Mouse (Mus musculus): ENCODE data around the gene Tspan9. TPM values are rescaled to one million over a fixed set of nuclear protein-coding genes. Genes with fewer than 3 reads are reported as not detected.
A peak's percentile ranks its signal among the peaks of the same experiment; 100 is the strongest.

Gene Tspan9
- polyA plus RNA-seq, 1 experiment from 2014 or later = 102 TPM

- no peak overlapping the region for H3K4me2 ChIP-seq (replicated peaks)
- 89% methylated on average over 10 of the region's 10 CpGs for WGBS
- H3K9me3 ChIP-seq = no peaks in the 10 kb centered on the region
- no peak for ATAC-seq
- H3K4me3 ChIP-seq (replicated peaks) = no peak overlapping the region
- no peaks in the 10 kb centered on the region for H3K27me3 ChIP-seq (replicated peaks)
- no peak overlapping the region for H3K27ac ChIP-seq
- peaks cover 11% of the 10 kb centered on the region for H3K4me1 ChIP-seq (replicated peaks)
- H3K36me3 ChIP-seq = no peaks in the 10 kb centered on the region
- no peak overlapping the region for H3K9ac ChIP-seq
Observed at GRCm38 (mm10) chr6:128095131-128095530, 48.3 kb downstream of the Tspan9 start.

GRCm38 (mm10) chr6:128093856-128094628 lies 49.4 kb downstream of the Tspan9 start:
- no peaks in the 10 kb centered on the region for H3K27me3 ChIP-seq (replicated peaks)
- H3K4me2 ChIP-seq (replicated peaks) = no peak overlapping the region
- WGBS = 82% methylated on average over 15 of the region's 15 CpGs
- no peak overlapping the region for H3K4me3 ChIP-seq (replicated peaks)
- H3K9me3 ChIP-seq = no peaks in the 10 kb centered on the region
- no peak overlapping the region; the same call in 1 of the 2 replicates for H3K27ac ChIP-seq
- H3K36me3 ChIP-seq = no peaks in the 10 kb centered on the region
- no peak for ATAC-seq
- H3K9ac ChIP-seq = no peak overlapping the region
- peaks cover 20% of the 10 kb centered on the region for H3K4me1 ChIP-seq (replicated peaks)

GRCm38 (mm10) chr6:128092621-128093020 lies 50.8 kb downstream of the Tspan9 start:
- Histone ChIP-seq H3K4me2 (replicated peaks) (no peak overlapping the region), H3K9me3 (no peaks in the 10 kb centered on the region), H3K9ac (no peak overlapping the region), H3K36me3 (no peaks in the 10 kb centered on the region), H3K4me3 (replicated peaks) (no peak overlapping the region), H3K27me3 (replicated peaks) (no peaks in the 10 kb centered on the region), H3K27ac (no peak overlapping the region), H3K4me1 (replicated peaks) (peaks cover 30% of the 10 kb centered on the region)
- 80% methylated on average over 5 of the region's 5 CpGs for WGBS
- no peak for ATAC-seq

- no peak overlapping the region for H3K27ac ChIP-seq
- H3K4me1 ChIP-seq (replicated peaks) = peaks cover 33% of the 10 kb centered on the region
- no peaks in the 10 kb centered on the region for H3K36me3 ChIP-seq
- 84% methylated on average over 4 of the region's 4 CpGs for WGBS
- no peaks in the 10 kb centered on the region for H3K27me3 ChIP-seq (replicated peaks)
- no peak overlapping the region for H3K9ac ChIP-seq
- no peak overlapping the region for H3K4me3 ChIP-seq (replicated peaks)
- H3K9me3 ChIP-seq = no peaks in the 10 kb centered on the region
- no peak for ATAC-seq
- no peak overlapping the region for H3K4me2 ChIP-seq (replicated peaks)
Observed at GRCm38 (mm10) chr6:128091833-128092166, 51.6 kb downstream of the Tspan9 start.

GRCm38 (mm10) chr6:128090985-128091832 lies 52.2 kb downstream of the Tspan9 start:
- H3K27ac ChIP-seq = no peak overlapping the region
- H3K9me3 ChIP-seq = no peaks in the 10 kb centered on the region
- peak; percentile 23; the same call in 1 of the 2 replicates for ATAC-seq
- no peaks in the 10 kb centered on the region for H3K36me3 ChIP-seq
- WGBS = 32% methylated on average over 6 of the region's 6 CpGs
- H3K4me1 ChIP-seq (replicated peaks) = peaks cover 36% of the 10 kb centered on the region
- no peak overlapping the region for H3K9ac ChIP-seq
- H3K4me2 ChIP-seq (replicated peaks) = no peak overlapping the region
- no peak overlapping the region for H3K4me3 ChIP-seq (replicated peaks)
- H3K27me3 ChIP-seq (replicated peaks) = no peaks in the 10 kb centered on the region

GRCm38 (mm10) chr6:128089770-128090702 lies 53.4 kb downstream of the Tspan9 start:
- Histone ChIP-seq H3K4me2 (replicated peaks) (no peak overlapping the region), H3K9me3 (no peaks in the 10 kb centered on the region), H3K27me3 (replicated peaks) (no peaks in the 10 kb centered on the region), H3K4me1 (replicated peaks) (peaks cover 36% of the 10 kb centered on the region), H3K36me3 (no peaks in the 10 kb centered on the region), H3K4me3 (replicated peaks) (no peak overlapping the region), H3K27ac (peak overlapping the region; percentile 57; the same call in 1 of the 2 replicates), H3K9ac (no peak overlapping the region)
- ATAC-seq = peak; percentile 55
- 73% methylated on average over 13 of the region's 13 CpGs for WGBS

GRCm38 (mm10) chr6:128088746-128089523 lies 54.5 kb downstream of the Tspan9 start:
- Histone ChIP-seq H3K4me1 (replicated peaks) (peaks cover 36% of the 10 kb centered on the region), H3K9ac (no peak overlapping the region), H3K4me2 (replicated peaks) (no peak overlapping the region), H3K36me3 (no peaks in the 10 kb centered on the region), H3K9me3 (no peaks in the 10 kb centered on the region), H3K4me3 (replicated peaks) (no peak overlapping the region), H3K27me3 (replicated peaks) (no peaks in the 10 kb centered on the region), H3K27ac (peak overlapping the region; percentile 71)
- 76% methylated on average over 8 of the region's 8 CpGs for WGBS
- no peak for ATAC-seq

- Histone ChIP-seq H3K9ac (no peak overlapping the region), H3K27me3 (replicated peaks) (no peaks in the 10 kb centered on the region), H3K4me1 (replicated peaks) (peaks cover 30% of the 10 kb centered on the region), H3K4me3 (replicated peaks) (no peak overlapping the region), H3K9me3 (no peaks in the 10 kb centered on the region), H3K27ac (no peak overlapping the region), H3K36me3 (no peaks in the 10 kb centered on the region), H3K4me2 (replicated peaks) (no peak overlapping the region)
- whole genome bisulfite sequencing = 70% methylated on average over 9 of the region's 9 CpGs
- ATAC-seq = no peak
Observed at GRCm38 (mm10) chr6:128085488-128086066, 57.8 kb downstream of the Tspan9 start.

GRCm38 (mm10) chr6:128083305-128083704 lies 60.1 kb downstream of the Tspan9 start:
- no peaks in the 10 kb centered on the region for H3K27me3 ChIP-seq (replicated peaks)
- H3K4me2 ChIP-seq (replicated peaks) = no peak overlapping the region
- no peaks in the 10 kb centered on the region for H3K36me3 ChIP-seq
- peaks cover 20% of the 10 kb centered on the region for H3K4me1 ChIP-seq (replicated peaks)
- H3K9ac ChIP-seq = no peak overlapping the region
- no peaks in the 10 kb centered on the region for H3K9me3 ChIP-seq
- no peak overlapping the region for H3K4me3 ChIP-seq (replicated peaks)
- no peak overlapping the region for H3K27ac ChIP-seq
- no peak for ATAC-seq
- WGBS = 74% methylated on average over 11 of the region's 11 CpGs

GRCm38 (mm10) chr6:128081781-128082180 lies 61.6 kb downstream of the Tspan9 start:
- no peaks in the 10 kb centered on the region for H3K36me3 ChIP-seq
- ATAC-seq = no peak
- no peak overlapping the region for H3K27ac ChIP-seq

GRCm38 (mm10) chr6:128081293-128081692 lies 62.1 kb downstream of the Tspan9 start:
- no peak overlapping the region for H3K27ac ChIP-seq
- no peak overlapping the region for H3K4me3 ChIP-seq (replicated peaks)
- 87% methylated on average over 8 of the region's 8 CpGs for WGBS
- H3K36me3 ChIP-seq = no peaks in the 10 kb centered on the region
- no peaks in the 10 kb centered on the region for H3K9me3 ChIP-seq
- H3K4me2 ChIP-seq (replicated peaks) = no peak overlapping the region
- no peak for ATAC-seq
- no peak overlapping the region for H3K9ac ChIP-seq
- H3K4me1 ChIP-seq (replicated peaks) = peaks cover 31% of the 10 kb centered on the region
- no peaks in the 10 kb centered on the region for H3K27me3 ChIP-seq (replicated peaks)

More at GRCm38 (mm10) chr6:128081781-128082180, 61.6 kb downstream of the Tspan9 start:
- Histone ChIP-seq H3K9me3 (no peaks in the 10 kb centered on the region), H3K4me1 (replicated peaks) (peaks cover 29% of the 10 kb centered on the region), H3K4me3 (replicated peaks) (no peak overlapping the region), H3K4me2 (replicated peaks) (no peak overlapping the region), H3K9ac (no peak overlapping the region), H3K27me3 (replicated peaks) (no peaks in the 10 kb centered on the region)
- 83% methylated on average over 5 of the region's 5 CpGs for WGBS

All from intestine, embryonic 15.5 days (tissue).